Mouse (Mus musculus) spleen, postnatal 36 days (tissue): Measurements from ENCODE around the gene Ggnbp2.
"Not testable (repeated sequence)": the region's sequence is repeated elsewhere in the genome, so short reads cannot be mapped to it uniquely, and the experiment has no call there.

Experiments
- DNase-seq, 2 experiments: peaks; one replicate each; pipeline ENCODE4 v3.0.0; 2022; ENCODE audit warnings: low spot score in 2 of 2, mixed read lengths in 1 of 2

The Ggnbp2 gene

GRCm38 (mm10) chr11:84879772-84880464 is 9.3 kb upstream of the Ggnbp2 start, which contains the start of the genes Myo19 and Pigw:
Gene Myo19 (plus strand): TSS chr11:84880148.
Gene Pigw (minus strand): TSS chr11:84880285.
- DNase-seq: peak; percentile 79 to 81

- no peak for DNase-seq
These were observed 8.6 kb upstream of the Ggnbp2 start for GRCm38 (mm10) chr11:84879007-84879771.

GRCm38 (mm10) chr11:84876020-84876419 is 5.4 kb upstream of the Ggnbp2 start:
- not testable (repeated sequence) for DNase-seq

GRCm38 (mm10) chr11:84873042-84873833 is 2.6 kb upstream of the Ggnbp2 start:
- peak in 1 of 2 experiments; percentile 54 for DNase-seq

GRCm38 (mm10) chr11:84871548-84872069 is 992 bp upstream of the Ggnbp2 start:
- DNase-seq: no peak

- DNase-seq: no peak
These were observed 429 bp upstream of the Ggnbp2 start for GRCm38 (mm10) chr11:84871046-84871445.

- DNase-seq: peak; percentile 91 to 94
These were observed 932 bp downstream of the Ggnbp2 start for GRCm38 (mm10) chr11:84869537-84870232.

GRCm38 (mm10) chr11:84868786-84869259 is 1.8 kb downstream of the Ggnbp2 start:
- peak in 1 of 2 experiments; percentile 23 for DNase-seq

GRCm38 (mm10) chr11:84867586-84867985 is 3.0 kb downstream of the Ggnbp2 start:
- DNase-seq: no peak

- DNase-seq: no peak
These were observed 5.3 kb downstream of the Ggnbp2 start for GRCm38 (mm10) chr11:84865268-84865667.

GRCm38 (mm10) chr11:84855285-84855684 is 15.3 kb downstream of the Ggnbp2 start:
- no peak for DNase-seq

GRCm38 (mm10) chr11:84847475-84848090 is 23.0 kb downstream of the Ggnbp2 start:
- DNase-seq: no peak

GRCm38 (mm10) chr11:84846741-84847474 is 23.7 kb downstream of the Ggnbp2 start:
- no peak for DNase-seq

- no peak for DNase-seq
These were observed 31.3 kb downstream of the Ggnbp2 start for GRCm38 (mm10) chr11:84839330-84839729.

- not testable (repeated sequence) for DNase-seq
These were observed 41.1 kb downstream of the Ggnbp2 start for GRCm38 (mm10) chr11:84829495-84829894.

GRCm38 (mm10) chr11:84828516-84829399 is 41.9 kb downstream of the Ggnbp2 start, which contains the start of gene Dhrs11:
Gene Dhrs11 (minus strand): TSS chr11:84828994.
- DNase-seq: peak; percentile 95 to 96

- DNase-seq: no peak
These were observed 42.6 kb downstream of the Ggnbp2 start for GRCm38 (mm10) chr11:84827901-84828503.

- DNase-seq: no peak
These were observed 43.1 kb downstream of the Ggnbp2 start for GRCm38 (mm10) chr11:84827492-84827891.
